Mouse (Mus musculus): ENCODE results near the gene Chdh. TPM values are rescaled to one million over a fixed set of nuclear protein-coding genes. Genes with fewer than 3 reads are reported as not detected.

Chdh gene
- polyA plus RNA-seq, 1 experiment from 2014 or later, result 1.5 TPM

GRCm38 (mm10) chr14:30019792-30020575 lies 11.2 kb downstream of the Chdh start:
- Histone ChIP-seq H3K36me3 (ENCODE audit: control insufficient read depth, insufficient read depth) (no peaks in the 10 kb centered on the region), H3K9ac (ENCODE audit: low read length) (no peak overlapping the region), H3K27ac (ENCODE audit: low read length) (0 out of 2 replicates have a peak overlapping the region, but pooled peaks have one; percentile 15), H3K27me3 (ENCODE audit: control insufficient read depth, insufficient read depth, low read length) (no peaks in the 10 kb centered on the region), H3K4me3 (ENCODE audit: low read length) (no peak overlapping the region), H3K4me2 (ENCODE audit: low read depth, low read length) (no peak overlapping the region), H3K4me1 (ENCODE audit: control insufficient read depth, insufficient read depth, low read length) (no peaks in the 10 kb centered on the region), H3K9me3 (replicated peaks; ENCODE audit: control insufficient read depth, low read length) (no peaks in the 10 kb centered on the region)
- WGBS, result 58% methylated on average over 9 of the region's 9 CpGs
- no peak for ATAC-seq (replicated peaks; ENCODE audit: extremely low read depth, insufficient read depth, low FRiP score)

GRCm38 (mm10) chr14:30022471-30022870 lies 13.6 kb downstream of the Chdh start:
- H3K9ac ChIP-seq (ENCODE audit: low read length), result no peak overlapping the region
- no peaks in the 10 kb centered on the region for H3K36me3 ChIP-seq (ENCODE audit: control insufficient read depth, insufficient read depth)
- no peak for ATAC-seq (replicated peaks; ENCODE audit: extremely low read depth, insufficient read depth, low FRiP score)
- no peaks in the 10 kb centered on the region for H3K4me1 ChIP-seq (ENCODE audit: control insufficient read depth, insufficient read depth, low read length)
- 86% methylated on average over 6 of the region's 6 CpGs for WGBS
- H3K27me3 ChIP-seq (ENCODE audit: control insufficient read depth, insufficient read depth, low read length), result no peaks in the 10 kb centered on the region
- H3K9me3 ChIP-seq (replicated peaks; ENCODE audit: control insufficient read depth, low read length), result no peaks in the 10 kb centered on the region
- H3K27ac ChIP-seq (ENCODE audit: low read length), result no peak overlapping the region; the same call in 1 of the 2 replicates
- no peak overlapping the region for H3K4me2 ChIP-seq (ENCODE audit: low read depth, low read length)
- H3K4me3 ChIP-seq (ENCODE audit: low read length), result no peak overlapping the region

- H3K4me3 ChIP-seq (ENCODE audit: low read length), result no peak overlapping the region
- H3K4me2 ChIP-seq (ENCODE audit: low read depth, low read length), result no peak overlapping the region
- no peaks in the 10 kb centered on the region for H3K36me3 ChIP-seq (ENCODE audit: control insufficient read depth, insufficient read depth)
- WGBS, result 37% methylated on average over 7 of the region's 7 CpGs
- H3K27me3 ChIP-seq (ENCODE audit: control insufficient read depth, insufficient read depth, low read length), result no peaks in the 10 kb centered on the region
- ATAC-seq (replicated peaks; ENCODE audit: extremely low read depth, insufficient read depth, low FRiP score), result no peak
- no peaks in the 10 kb centered on the region for H3K4me1 ChIP-seq (ENCODE audit: control insufficient read depth, insufficient read depth, low read length)
- no peak overlapping the region for H3K27ac ChIP-seq (ENCODE audit: low read length)
- no peaks in the 10 kb centered on the region for H3K9me3 ChIP-seq (replicated peaks; ENCODE audit: control insufficient read depth, low read length)
- H3K9ac ChIP-seq (ENCODE audit: low read length), result no peak overlapping the region
Measured at GRCm38 (mm10) chr14:30024387-30024786, 15.6 kb downstream of the Chdh start.

- 48% methylated on average over 2 of the region's 2 CpGs for WGBS
- no peaks in the 10 kb centered on the region for H3K27me3 ChIP-seq (ENCODE audit: control insufficient read depth, insufficient read depth, low read length)
- H3K9me3 ChIP-seq (replicated peaks; ENCODE audit: control insufficient read depth, low read length), result no peaks in the 10 kb centered on the region
- no peak overlapping the region for H3K4me2 ChIP-seq (ENCODE audit: low read depth, low read length)
- no peak for ATAC-seq (replicated peaks; ENCODE audit: extremely low read depth, insufficient read depth, low FRiP score)
- H3K4me3 ChIP-seq (ENCODE audit: low read length), result no peak overlapping the region
- H3K27ac ChIP-seq (ENCODE audit: low read length), result no peak overlapping the region
- no peaks in the 10 kb centered on the region for H3K4me1 ChIP-seq (ENCODE audit: control insufficient read depth, insufficient read depth, low read length)
- no peak overlapping the region for H3K9ac ChIP-seq (ENCODE audit: low read length)
- H3K36me3 ChIP-seq (ENCODE audit: control insufficient read depth, insufficient read depth), result no peaks in the 10 kb centered on the region
Measured at GRCm38 (mm10) chr14:30027378-30027777, 18.6 kb downstream of the Chdh start.

- H3K4me3 ChIP-seq (ENCODE audit: low read length), result no peak overlapping the region
- no peaks in the 10 kb centered on the region for H3K4me1 ChIP-seq (ENCODE audit: control insufficient read depth, insufficient read depth, low read length)
- H3K4me2 ChIP-seq (ENCODE audit: low read depth, low read length), result no peak overlapping the region
- no peak overlapping the region for H3K27ac ChIP-seq (ENCODE audit: low read length)
- no peaks in the 10 kb centered on the region for H3K36me3 ChIP-seq (ENCODE audit: control insufficient read depth, insufficient read depth)
- H3K9me3 ChIP-seq (replicated peaks; ENCODE audit: control insufficient read depth, low read length), result no peaks in the 10 kb centered on the region
- 61% methylated on average over 8 of the region's 8 CpGs for WGBS
- H3K27me3 ChIP-seq (ENCODE audit: control insufficient read depth, insufficient read depth, low read length), result no peaks in the 10 kb centered on the region
- no peak for ATAC-seq (replicated peaks; ENCODE audit: extremely low read depth, insufficient read depth, low FRiP score)
- no peak overlapping the region for H3K9ac ChIP-seq (ENCODE audit: low read length)
Measured at GRCm38 (mm10) chr14:30033405-30033804, 24.6 kb downstream of the Chdh start.

- Histone ChIP-seq H3K27ac (ENCODE audit: low read length) (no peak overlapping the region), H3K27me3 (ENCODE audit: control insufficient read depth, insufficient read depth, low read length) (no peaks in the 10 kb centered on the region), H3K36me3 (ENCODE audit: control insufficient read depth, insufficient read depth) (no peaks in the 10 kb centered on the region), H3K9me3 (replicated peaks; ENCODE audit: control insufficient read depth, low read length) (no peaks in the 10 kb centered on the region), H3K4me3 (ENCODE audit: low read length) (no peak overlapping the region), H3K4me1 (ENCODE audit: control insufficient read depth, insufficient read depth, low read length) (no peaks in the 10 kb centered on the region), H3K4me2 (ENCODE audit: low read depth, low read length) (no peak overlapping the region), H3K9ac (ENCODE audit: low read length) (no peak overlapping the region)
- no peak for ATAC-seq (replicated peaks; ENCODE audit: extremely low read depth, insufficient read depth, low FRiP score)
- 90% methylated on average over 18 of the region's 18 CpGs for WGBS
Measured at GRCm38 (mm10) chr14:30038431-30038830, 29.6 kb downstream of the Chdh start.

GRCm38 (mm10) chr14:30039413-30039812 lies 30.6 kb downstream of the Chdh start:
- ATAC-seq (replicated peaks; ENCODE audit: extremely low read depth, insufficient read depth, low FRiP score), result no peak
- Histone ChIP-seq H3K4me1 (ENCODE audit: control insufficient read depth, insufficient read depth, low read length) (no peaks in the 10 kb centered on the region), H3K4me2 (ENCODE audit: low read depth, low read length) (no peak overlapping the region), H3K36me3 (ENCODE audit: control insufficient read depth, insufficient read depth) (no peaks in the 10 kb centered on the region), H3K9ac (ENCODE audit: low read length) (no peak overlapping the region), H3K27me3 (ENCODE audit: control insufficient read depth, insufficient read depth, low read length) (no peaks in the 10 kb centered on the region), H3K27ac (ENCODE audit: low read length) (no peak overlapping the region), H3K9me3 (replicated peaks; ENCODE audit: control insufficient read depth, low read length) (no peaks in the 10 kb centered on the region), H3K4me3 (ENCODE audit: low read length) (no peak overlapping the region)
- 64% methylated on average over 4 of the region's 4 CpGs for WGBS

GRCm38 (mm10) chr14:30041836-30042235 lies 33.0 kb downstream of the Chdh start:
- Histone ChIP-seq H3K36me3 (ENCODE audit: control insufficient read depth, insufficient read depth) (no peaks in the 10 kb centered on the region), H3K4me1 (ENCODE audit: control insufficient read depth, insufficient read depth, low read length) (peaks cover 12% of the 10 kb centered on the region), H3K27me3 (ENCODE audit: control insufficient read depth, insufficient read depth, low read length) (no peaks in the 10 kb centered on the region), H3K4me3 (ENCODE audit: low read length) (no peak overlapping the region), H3K9ac (ENCODE audit: low read length) (no peak overlapping the region), H3K4me2 (ENCODE audit: low read depth, low read length) (no peak overlapping the region), H3K27ac (ENCODE audit: low read length) (no peak overlapping the region), H3K9me3 (replicated peaks; ENCODE audit: control insufficient read depth, low read length) (no peaks in the 10 kb centered on the region)
- ATAC-seq (replicated peaks; ENCODE audit: extremely low read depth, insufficient read depth, low FRiP score), result no peak
- WGBS, result 86% methylated on average over 9 of the region's 9 CpGs

GRCm38 (mm10) chr14:30043356-30043940 lies 34.6 kb downstream of the Chdh start:
- Histone ChIP-seq H3K9ac (ENCODE audit: low read length) (no peak overlapping the region), H3K4me3 (ENCODE audit: low read length) (no peak overlapping the region), H3K4me1 (ENCODE audit: control insufficient read depth, insufficient read depth, low read length) (peaks cover 12% of the 10 kb centered on the region), H3K9me3 (replicated peaks; ENCODE audit: control insufficient read depth, low read length) (no peaks in the 10 kb centered on the region), H3K36me3 (ENCODE audit: control insufficient read depth, insufficient read depth) (no peaks in the 10 kb centered on the region), H3K27ac (ENCODE audit: low read length) (no peak overlapping the region), H3K4me2 (ENCODE audit: low read depth, low read length) (no peak overlapping the region), H3K27me3 (ENCODE audit: control insufficient read depth, insufficient read depth, low read length) (no peaks in the 10 kb centered on the region)
- WGBS, result 74% methylated on average over 7 of the region's 7 CpGs
- ATAC-seq (replicated peaks; ENCODE audit: extremely low read depth, insufficient read depth, low FRiP score), result no peak
